Mouse (Mus musculus): ENCODE results near the gene Atp8b3.

The Atp8b3 gene

GRCm38 (mm10) chr10:80538710-80539394 lies at the start of gene Atp8b3:
TSS of gene Atp8b3 (minus strand) at chr10:80539124.
- DNase-seq = peak; percentile 97

- DNase-seq = peak; percentile 99
Observed at GRCm38 (mm10) chr10:80587305-80587657, 48.4 kb upstream of the Atp8b3 start.

- peak; percentile 94 for DNase-seq
Observed at GRCm38 (mm10) chr10:80586407-80587304, 47.7 kb upstream of the Atp8b3 start.

DNA sequence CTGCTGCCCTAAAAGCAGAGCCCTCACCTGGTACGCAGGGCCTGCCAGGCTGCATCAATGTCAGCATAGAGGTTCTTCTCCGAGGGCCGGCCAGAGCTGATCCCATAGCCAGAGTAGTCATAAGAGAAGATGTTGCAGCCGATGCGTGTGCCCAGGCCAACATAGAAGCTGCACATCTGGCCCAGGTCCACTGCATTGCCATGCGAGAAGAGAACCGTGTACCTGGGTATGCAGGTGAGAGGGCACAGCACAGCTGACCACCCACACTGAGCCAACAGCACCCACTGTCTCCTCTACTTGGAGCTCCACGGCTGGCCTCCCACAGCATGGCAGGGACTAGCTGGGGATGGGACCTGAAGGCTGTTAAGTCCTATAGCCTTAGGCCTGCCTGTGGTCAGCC lies 46.7 kb upstream of the Atp8b3 start:
- DNase-seq = peak; percentile 93

DNA sequence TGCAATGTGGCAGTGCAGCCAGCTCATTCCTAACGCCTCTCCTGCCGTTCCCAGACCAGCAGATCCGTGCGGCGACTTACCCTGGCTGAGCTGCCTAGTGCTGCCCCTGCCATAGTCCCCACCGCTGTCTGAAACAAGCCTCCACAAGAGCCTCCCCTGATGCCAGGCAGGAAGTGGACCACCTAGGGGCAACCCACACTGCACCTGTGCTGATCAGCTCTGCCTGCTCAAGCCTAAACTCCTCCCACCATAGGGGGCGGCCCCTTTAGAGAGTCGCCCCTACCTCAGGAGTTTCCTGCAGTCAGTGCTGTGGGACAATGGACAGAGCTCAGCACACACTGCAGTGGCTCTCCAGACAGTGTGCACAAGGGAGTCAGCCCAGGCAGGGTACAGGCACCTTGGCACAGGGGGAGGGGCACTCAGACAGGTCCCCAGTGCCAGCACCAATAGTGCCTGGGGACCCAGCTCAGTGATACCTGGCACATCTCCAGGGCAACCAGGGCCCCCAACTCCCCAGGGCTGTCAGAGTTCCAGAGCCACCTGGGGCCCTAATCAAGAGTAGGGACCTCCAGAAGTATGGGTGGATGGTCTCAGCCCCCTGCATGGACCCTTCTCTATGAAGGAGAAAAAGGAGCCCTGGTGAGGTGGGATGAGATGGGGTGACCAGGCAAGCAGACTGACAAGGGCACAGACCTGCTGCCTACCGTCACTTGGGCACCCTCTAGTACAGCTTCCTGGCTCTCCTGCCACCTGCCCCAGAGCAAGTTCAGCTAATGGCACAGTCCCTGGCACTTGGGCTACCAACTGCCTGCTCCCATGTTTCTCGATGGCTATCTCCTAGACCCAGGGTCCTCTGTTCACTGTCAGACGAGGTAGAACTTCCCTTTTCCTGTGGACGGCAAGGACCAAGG lies 46.0 kb upstream of the Atp8b3 start:
- DNase-seq = peak; percentile 93

DNA sequence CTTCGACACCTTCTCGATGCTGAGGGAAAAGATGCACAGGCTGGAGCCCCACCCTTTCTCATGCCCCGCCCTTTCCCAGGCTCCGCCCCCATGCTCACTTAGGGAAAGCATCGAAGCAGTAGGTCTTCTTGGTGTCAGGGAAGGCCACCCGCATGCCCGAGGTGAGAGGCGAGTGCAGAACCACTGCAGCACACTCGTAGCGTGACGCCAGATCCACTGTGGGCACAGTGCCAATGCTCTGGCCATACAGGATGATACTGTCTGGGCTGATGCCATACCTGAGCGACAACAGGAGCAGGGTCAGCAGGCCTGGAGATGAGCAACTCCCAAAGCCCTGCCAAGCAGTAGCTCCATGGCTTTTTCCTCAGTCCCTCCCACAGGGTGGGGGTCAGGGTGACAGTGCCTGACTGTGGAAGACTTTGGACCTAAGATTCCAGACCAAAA lies 45.1 kb upstream of the Atp8b3 start:
- peak; percentile 95 for DNase-seq

- no peak for DNase-seq
Observed at GRCm38 (mm10) chr10:80583047-80583446, 44.1 kb upstream of the Atp8b3 start.

GRCm38 (mm10) chr10:80578911-80579310 lies 40.0 kb upstream of the Atp8b3 start:
- peak; percentile 97 for DNase-seq

GRCm38 (mm10) chr10:80578131-80578750 lies 39.3 kb upstream of the Atp8b3 start:
- peak; percentile 99 for DNase-seq

DNA sequence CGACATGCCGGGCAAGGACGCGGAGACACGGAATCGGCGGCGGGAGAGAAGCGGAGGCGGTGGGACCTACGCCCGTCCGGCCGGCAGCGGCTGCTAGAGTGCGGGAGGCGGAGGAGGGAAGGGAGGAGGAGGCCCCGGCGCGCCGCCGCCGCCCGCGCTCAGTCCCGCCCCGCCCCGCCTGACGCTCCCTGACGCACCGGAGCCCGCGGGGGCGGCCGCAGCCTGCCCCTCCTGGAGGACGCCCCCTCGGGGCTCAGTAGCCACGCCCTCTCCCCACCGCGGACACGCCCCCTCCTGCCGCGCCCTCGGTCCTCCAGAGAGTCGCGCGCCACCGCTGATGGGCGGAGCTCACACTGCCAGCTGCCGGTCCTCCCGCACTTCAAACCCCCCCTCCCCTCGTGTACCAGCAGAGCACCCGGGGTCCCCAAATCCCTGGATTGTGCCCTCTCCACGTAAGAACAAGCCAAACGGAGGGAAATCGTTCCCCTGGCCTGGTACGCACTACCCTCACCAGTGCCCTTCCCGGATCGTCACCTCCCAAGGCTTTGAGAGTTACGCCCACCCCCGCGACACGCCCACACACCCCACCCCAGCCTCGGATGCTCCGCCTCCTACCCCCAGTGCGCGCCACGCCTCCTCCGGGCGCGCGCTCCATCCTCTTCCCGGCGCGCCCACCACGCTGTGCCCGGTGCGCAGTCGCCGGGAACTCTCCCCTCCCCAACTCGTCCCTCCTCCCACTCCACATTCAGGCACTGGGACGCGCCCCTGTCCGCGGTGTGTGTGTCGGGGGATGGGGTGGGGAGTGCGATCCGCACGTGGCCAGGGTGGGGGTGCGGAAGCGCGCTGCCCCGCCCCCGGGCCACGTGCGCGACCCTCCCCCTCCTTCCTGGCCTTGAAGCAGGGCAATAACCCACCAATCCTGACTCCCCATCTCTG lies 38.5 kb upstream of the Atp8b3 start, which contains the start of gene Klf16:
Klf16 (minus strand) TSS at position 127 of the 936 bp plus-strand sequence.
- peak; percentile 100 for DNase-seq

GRCm38 (mm10) chr10:80576351-80577194 lies 37.6 kb upstream of the Atp8b3 start:
- peak; percentile 98 for DNase-seq

DNA sequence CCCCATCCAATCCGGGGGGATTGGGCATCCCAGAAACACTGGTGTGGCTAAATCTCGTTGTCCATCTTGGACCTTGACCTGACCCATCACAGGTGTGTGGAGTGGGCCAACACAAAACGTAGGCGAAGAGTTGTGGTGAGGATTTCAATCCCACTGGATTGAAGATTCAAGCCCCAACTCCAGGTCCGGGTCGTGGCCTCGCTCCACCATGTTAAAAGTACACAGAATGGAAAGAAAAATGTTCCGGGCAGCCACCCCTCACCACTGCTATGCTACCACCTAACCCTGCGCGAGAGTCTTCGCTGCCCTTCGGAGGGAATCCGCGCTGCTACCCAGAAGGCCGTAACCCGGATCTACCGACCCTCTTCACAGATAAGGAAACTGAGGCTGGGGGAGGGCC lies 37.0 kb upstream of the Atp8b3 start:
- no peak for DNase-seq

DNA sequence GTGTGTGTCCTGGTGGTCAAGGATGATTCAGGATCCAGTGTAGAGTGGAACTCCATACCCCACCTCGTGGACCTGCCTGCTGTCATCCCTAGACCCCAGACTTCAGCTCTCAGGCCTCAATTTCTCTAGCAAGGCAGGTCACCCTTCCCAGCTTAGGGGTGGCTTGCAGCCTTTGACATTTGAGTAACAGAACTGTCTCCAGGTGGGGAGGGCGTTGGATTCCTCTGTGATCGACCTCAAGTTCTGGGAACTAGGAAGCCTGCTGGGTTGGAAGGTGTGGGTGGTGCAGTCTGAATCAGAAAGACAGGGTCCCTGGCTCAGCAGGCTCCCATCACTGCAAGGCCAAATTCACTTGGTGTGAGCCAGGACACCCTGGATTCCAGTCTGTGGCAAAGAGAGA lies 36.0 kb upstream of the Atp8b3 start:
- peak; percentile 92 for DNase-seq

GRCm38 (mm10) chr10:80573944-80574343 lies 35.0 kb upstream of the Atp8b3 start:
- peak; percentile 92 for DNase-seq

- no peak for DNase-seq
Observed at GRCm38 (mm10) chr10:80572477-80572876, 33.6 kb upstream of the Atp8b3 start.

- DNase-seq = peak; percentile 93
Observed at GRCm38 (mm10) chr10:80570871-80571836, 32.2 kb upstream of the Atp8b3 start.

DNA sequence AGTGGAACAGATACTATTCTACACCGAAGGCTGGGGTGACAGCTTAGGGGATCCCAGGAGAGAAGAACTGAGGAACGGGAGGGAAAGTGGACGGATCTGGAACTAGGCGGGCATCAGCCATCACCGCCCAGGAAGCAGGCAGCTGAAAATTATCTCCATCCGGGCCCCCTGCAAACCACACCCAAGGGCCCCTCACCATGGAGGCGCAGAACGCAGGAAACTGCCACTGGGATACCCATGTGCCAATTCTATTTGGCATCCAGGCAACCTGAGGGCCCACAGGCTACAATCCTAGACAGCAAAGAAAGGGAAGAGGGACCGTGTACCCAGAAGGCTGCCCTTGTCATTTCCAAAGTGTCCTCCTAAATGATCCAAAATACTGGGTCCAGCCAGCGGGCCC lies 31.5 kb upstream of the Atp8b3 start:
- no peak for DNase-seq

- DNase-seq = peak; percentile 98
Observed at GRCm38 (mm10) chr10:80569664-80570066, 30.7 kb upstream of the Atp8b3 start.

DNA sequence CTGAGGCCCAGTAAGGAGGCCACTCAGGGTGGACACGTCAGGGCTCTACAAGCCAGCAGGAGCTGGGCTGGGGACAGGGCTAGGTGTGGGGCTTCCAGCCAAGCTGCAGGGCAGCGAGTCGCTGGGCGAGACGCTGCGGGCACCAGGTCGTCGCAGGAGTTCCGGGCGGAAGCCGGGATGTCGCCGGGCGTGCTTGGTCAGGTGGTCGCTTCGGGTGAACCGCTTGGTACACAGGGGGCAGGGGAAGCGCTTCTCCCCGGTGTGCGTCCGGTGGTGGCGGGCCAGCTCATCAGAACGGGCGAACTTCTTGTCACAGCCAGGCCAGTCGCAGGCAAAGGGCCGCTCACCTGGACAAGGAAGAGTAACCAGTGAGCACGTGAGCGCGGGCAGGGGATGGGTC lies 30.0 kb upstream of the Atp8b3 start:
- DNase-seq = no peak
